Mouse (Mus musculus) inflammation-experienced regulatory T-cells, adult 6 months (primary cell): ENCODE measurements around the gene Fam76b. TPM values are rescaled to one million over a fixed set of nuclear protein-coding genes. Genes with fewer than 3 reads are reported as not detected.
"Not testable (repeated sequence)": the region's sequence is repeated elsewhere in the genome, so short reads cannot be mapped to it uniquely, and the experiment has no call there.

Source experiments
- ATAC-seq: one replicate; pipeline ENCODE4 v1.8.0; 2017
- polyA plus RNA-seq, 3 experiments: library from polyadenylated mRNA; unstranded; fragments of 100-300 nt; shearing (Covaris generic); gene quantifications; one replicate each; pipeline ENCODE4 v1.2.1; 2017

Gene Fam76b
- polyA plus RNA-seq = 10 to 100 TPM; 14.3 to 20.9 (median 14.6) TPM

- peak; percentile 77 for ATAC-seq
Measured at GRCm38 (mm10) chr9:13827406-13828086, at the start of gene Fam76b. Gene Fam76b (plus strand): TSS chr9:13827716.

- ATAC-seq = no peak
Measured at GRCm38 (mm10) chr9:13781985-13782384, 45.5 kb upstream of the Fam76b start.

GRCm38 (mm10) chr9:13790864-13791263, 36.7 kb upstream of the Fam76b start:
- not testable (repeated sequence) for ATAC-seq

DNA sequence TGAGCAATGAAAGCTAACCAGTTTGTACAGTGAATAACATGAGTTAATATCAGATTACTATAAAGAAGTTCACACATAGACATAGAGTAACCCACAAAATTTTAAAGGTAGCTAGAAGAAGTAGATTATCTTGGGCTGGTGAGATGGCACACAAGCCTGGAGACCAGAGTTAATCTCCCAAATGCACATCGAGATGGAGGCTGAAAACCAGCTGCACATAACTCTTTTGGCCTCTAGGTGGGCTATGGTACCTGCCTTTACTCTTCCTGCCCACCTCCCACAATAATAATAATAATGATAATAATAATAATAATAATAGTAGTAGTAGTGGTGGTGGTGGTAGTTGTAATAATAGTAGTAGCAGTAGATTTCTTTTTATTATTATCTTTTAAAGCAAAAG, 33.2 kb upstream of the Fam76b start:
- no peak for ATAC-seq

- ATAC-seq = no peak
Measured at GRCm38 (mm10) chr9:13794756-13795155, 32.8 kb upstream of the Fam76b start.

DNA sequence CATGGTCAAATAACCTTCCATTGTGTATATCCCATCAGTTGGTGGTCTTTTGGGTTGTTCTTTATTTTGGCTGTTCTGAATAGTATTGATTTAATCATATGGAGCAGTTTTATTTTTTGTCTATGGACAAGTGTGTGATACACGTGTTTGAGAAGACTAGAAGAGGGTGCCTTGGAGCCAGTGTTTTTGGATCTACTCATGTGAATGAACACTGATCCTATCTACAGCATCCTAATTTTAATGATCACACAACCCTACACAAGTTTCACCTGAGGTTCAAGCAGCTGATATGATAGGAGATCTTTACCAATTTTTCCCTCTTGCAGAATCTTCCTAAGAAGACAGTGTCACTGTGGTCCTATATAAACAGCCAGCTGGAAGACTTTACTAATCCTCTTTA, 23.0 kb upstream of the Fam76b start:
- no peak for ATAC-seq

GRCm38 (mm10) chr9:13806854-13807253, 20.7 kb upstream of the Fam76b start:
- no peak for ATAC-seq

GRCm38 (mm10) chr9:13807657-13808056, 19.9 kb upstream of the Fam76b start:
- no peak for ATAC-seq

- no peak for ATAC-seq
Measured at GRCm38 (mm10) chr9:13809937-13810336, 17.6 kb upstream of the Fam76b start.

DNA sequence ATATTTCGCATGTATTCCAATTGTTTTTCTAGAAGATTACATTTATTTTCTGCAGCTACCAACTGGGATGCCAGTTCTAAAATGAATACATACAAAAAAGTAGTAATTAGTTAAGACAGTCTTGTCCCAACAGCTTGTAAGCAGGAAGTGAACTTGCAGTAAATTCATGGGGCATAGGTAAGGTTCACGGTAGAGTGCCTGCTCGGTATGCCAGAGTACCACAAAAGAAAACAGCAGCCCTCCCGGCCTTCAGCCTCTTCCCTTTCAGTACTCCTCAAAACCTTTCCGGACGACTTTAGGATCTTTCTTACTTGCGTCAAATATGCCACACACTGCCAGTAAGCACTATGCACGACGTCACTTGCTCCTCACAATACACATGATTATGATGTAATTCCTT, 9.1 kb upstream of the Fam76b start:
- ATAC-seq = no peak

- ATAC-seq = no peak
Measured at GRCm38 (mm10) chr9:13820774-13821173, 6.7 kb upstream of the Fam76b start.

DNA sequence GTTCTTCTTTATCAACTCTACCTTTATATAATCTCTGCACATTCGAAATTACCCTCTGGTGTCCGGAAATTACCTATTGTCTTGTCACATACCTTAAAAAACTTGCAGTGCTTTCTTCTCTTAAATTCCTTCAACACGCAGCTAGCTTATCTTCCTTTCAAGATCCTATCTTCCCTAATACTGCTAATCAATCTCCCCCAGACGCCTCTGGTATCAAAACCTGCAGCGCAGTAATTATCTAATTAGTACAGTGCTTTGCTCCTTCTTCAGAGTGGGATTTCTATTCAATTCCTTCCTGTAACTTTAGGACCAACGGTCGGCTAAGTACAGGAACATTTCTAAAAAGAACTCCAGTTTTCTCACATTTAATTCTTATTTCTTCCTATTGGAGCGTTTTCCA, 1.6 kb upstream of the Fam76b start:
- no peak for ATAC-seq

- ATAC-seq = peak; percentile 4
Measured at GRCm38 (mm10) chr9:13826391-13826805, 1.1 kb upstream of the Fam76b start.

- ATAC-seq = peak; percentile 73
Measured at GRCm38 (mm10) chr9:13826832-13827405, 597 bp upstream of the Fam76b start, which contains the start of gene Cep57. Gene Cep57 (minus strand): TSS chr9:13827107.

DNA sequence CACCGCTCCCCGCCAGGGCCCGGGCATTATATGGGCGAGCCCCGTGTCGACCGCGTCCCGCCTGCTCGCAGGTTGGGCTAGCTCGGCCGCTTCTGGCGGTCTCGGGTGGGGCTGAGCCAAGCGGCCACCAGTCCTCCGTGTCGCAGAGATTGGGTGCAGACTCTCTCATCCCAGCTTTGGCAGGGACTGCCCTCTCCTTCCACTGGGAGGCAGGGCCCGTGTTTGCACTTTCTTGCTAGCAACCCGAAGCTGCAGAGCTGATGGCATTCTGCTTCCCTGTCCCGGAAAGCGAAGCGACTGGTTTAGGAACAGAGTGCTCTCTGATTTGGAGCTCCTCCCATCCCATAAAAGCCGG, 548 bp downstream of the Fam76b start:
- ATAC-seq = no peak

DNA sequence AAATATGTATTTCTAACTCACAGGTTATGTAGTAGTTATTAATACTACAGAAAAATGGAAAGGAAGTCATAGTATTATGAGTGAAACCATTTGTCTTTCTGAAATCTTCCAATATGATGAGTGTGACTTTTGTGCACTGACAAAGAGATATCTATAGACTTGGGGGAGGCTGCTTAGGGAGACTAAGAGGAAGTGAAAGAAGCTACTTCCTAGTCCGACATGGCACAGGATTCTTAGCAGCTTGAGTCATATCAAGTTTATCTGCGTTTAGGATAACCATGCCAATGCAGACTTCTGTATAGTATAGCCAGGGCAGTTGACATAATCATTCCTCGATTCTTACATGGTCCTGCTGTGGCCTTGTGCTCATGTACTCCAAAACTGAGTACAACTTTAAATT, 7.7 kb downstream of the Fam76b start:
- no peak for ATAC-seq

DNA sequence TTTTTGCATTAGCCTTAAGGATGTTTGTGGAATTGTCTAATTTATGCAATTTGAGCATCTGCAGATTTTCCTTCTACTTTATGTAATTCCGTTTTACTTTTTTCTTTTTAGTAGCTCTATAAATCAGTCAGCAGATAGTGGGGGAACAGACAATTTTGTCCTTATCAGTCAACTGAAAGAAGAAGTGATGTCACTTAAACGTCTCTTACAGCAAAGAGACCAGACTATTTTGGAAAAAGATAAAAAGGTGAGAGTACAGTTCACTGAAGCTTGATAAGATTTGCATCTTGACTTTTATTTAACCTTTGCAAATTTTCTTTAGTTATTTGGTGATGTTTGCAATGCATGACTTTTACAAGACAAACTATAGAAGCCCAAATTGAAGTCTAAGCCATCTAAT, 9.2 kb downstream of the Fam76b start:
- ATAC-seq = no peak

GRCm38 (mm10) chr9:13847591-13847990, 20.1 kb downstream of the Fam76b start:
- ATAC-seq = no peak

DNA sequence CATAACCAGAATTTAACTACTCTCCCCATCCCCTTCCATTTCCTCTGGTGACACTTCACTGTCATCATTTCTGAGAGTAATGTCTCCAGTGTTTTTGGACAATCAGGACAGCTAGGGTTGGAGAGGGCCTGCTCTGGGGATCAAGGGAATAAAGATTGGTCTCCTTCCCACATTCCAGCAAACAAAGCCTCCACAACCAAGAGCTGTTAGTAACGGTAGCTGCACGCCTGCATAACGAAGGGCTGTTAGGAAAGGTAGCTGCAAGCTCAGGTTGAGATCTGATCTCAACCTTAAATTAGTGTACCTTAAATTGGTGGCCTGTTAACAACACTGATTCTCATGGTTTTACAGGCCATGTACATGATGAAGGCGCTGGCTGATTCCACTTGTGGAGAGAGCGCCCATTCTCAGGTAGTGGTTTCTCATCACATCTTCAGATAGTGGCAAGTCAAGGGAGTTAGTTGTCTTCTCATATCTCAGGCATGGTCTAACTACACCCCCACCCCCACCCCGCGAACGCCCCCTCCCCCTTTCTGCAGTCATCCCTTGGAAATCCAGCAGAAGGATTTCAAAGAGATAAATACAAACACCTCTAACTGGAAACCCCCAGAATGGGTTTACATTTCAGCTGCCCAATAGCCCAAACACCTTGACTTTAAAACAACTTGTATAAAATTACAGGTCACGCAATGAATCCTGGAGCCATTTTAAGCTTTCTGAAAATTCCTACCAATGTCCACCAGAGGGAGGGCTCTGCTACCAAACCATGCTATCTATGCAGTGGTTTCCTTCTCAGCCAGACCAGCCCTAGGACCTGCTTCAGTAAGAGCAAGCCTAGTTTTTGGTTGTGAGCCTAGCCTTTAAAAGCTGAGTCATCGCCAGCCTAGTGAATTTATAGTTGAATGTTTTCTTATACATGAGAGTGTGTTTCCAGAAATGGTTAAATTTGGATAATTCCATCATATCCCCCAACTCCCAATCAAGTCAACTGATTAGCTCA, 21.3 kb downstream of the Fam76b start:
- ATAC-seq = peak; percentile 52

GRCm38 (mm10) chr9:13853876-13854275, 26.4 kb downstream of the Fam76b start:
- ATAC-seq = no peak

GRCm38 (mm10) chr9:13856247-13856646, 28.7 kb downstream of the Fam76b start:
- ATAC-seq = no peak

DNA sequence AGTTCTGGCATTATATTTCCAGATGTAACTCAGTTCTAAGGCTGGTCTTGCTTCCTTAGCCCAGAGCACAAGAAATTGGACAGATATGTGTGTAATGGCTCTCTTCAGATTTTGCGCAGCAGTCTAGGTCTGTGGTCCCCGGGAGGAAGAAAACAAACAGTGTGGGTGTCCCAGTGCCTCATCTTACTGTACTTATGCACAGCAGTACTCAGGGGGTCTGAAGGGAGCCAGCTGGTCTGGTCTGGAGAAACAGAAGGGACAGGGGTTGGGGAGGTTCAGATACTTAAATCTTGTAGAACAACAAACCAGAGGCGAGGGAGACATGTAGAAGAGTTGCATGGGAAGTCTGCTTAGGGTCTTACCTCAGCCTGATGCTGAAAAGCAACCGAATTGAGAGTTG, 29.3 kb downstream of the Fam76b start:
- no peak for ATAC-seq

DNA sequence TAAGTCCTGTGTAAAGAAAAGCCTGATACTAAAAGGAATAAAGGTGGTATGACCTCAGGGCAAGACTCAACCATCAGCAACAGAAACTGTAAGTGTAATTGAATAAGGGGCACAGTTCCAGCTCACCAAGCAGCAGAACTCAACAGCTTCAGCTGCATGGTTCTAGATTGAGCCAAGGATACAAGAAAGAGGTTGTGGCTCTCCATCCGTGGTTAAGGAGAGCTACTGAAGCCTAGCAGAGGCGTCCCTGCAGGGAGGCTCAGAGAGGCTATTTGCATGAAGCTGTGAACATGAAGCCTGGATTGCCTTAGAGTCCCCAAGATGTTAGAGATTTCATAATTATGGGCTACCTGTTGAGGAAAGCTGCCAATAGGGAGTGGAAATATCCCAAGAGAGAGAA, 40.1 kb downstream of the Fam76b start:
- ATAC-seq = no peak
